Mouse (Mus musculus): ENCODE results near the gene Dcaf7. TPM values are rescaled to one million over a fixed set of nuclear protein-coding genes. Genes with fewer than 3 reads are reported as not detected.

Dcaf7 gene
- total RNA-seq, 2 experiments from 2014 or later: 41.0 to 42.6 TPM

- intact Hi-C loops (cut with DNase I): no loop called here
- peak; percentile 100 for DNase-seq (ENCODE audit: low spot score)
Measured at GRCm38 (mm10) chr11:106083708-106084701, 47.3 kb downstream of the Dcaf7 start, which contains the start of gene Map3k3. Gene Map3k3 (plus strand): TSS chr11:106084613.

- intact Hi-C loops (cut with DNase I): no loop called here
Measured at GRCm38 (mm10) chr11:106084911-106085561, 48.4 kb downstream of the Dcaf7 start.

GRCm38 (mm10) chr11:106098223-106098622 lies 61.6 kb downstream of the Dcaf7 start:
- DNase-seq (ENCODE audit: low spot score): no peak
- intact Hi-C loops (cut with DNase I): no loop called here

More at GRCm38 (mm10) chr11:106084911-106085561, 48.4 kb downstream of the Dcaf7 start:
- peak; percentile 68 for DNase-seq (ENCODE audit: low spot score)

- intact Hi-C loops (cut with DNase I): no loop called here
- no peak for DNase-seq (ENCODE audit: low spot score)
Measured at GRCm38 (mm10) chr11:106102866-106103265, 66.2 kb downstream of the Dcaf7 start.

GRCm38 (mm10) chr11:106106047-106106587 lies 69.4 kb downstream of the Dcaf7 start:
- no peak for DNase-seq (ENCODE audit: low spot score)
- intact Hi-C loops (cut with DNase I): no loop called here

Other genes starting within 250 kb of the Dcaf7 start
- gene Cyb561, start 83.5 kb upstream of the Dcaf7 start, total RNA-seq (2021): 10 to 100 TPM in 1 of 2 experiments, 1 to 10 TPM in 1; 7.9 to 11.9 TPM
- 10 to 100 TPM; 25.2 to 26.9 TPM for gene Ace, start 68.9 kb upstream of the Dcaf7 start, total RNA-seq (2021)
- gene Ace3, start 42.2 kb upstream of the Dcaf7 start, total RNA-seq (2021): not detected
- gene Kcnh6, start 28.7 kb upstream of the Dcaf7 start, total RNA-seq (2021): under 1 TPM in 1 of 2 experiments, not detected in 1; 0.39 TPM
- gene Taco1, start 29.2 kb downstream of the Dcaf7 start, total RNA-seq (2021): 10 to 100 TPM; 68.3 to 71.5 TPM
- 10 to 100 TPM; 35.7 to 42.7 TPM for gene Map3k3, start 47.7 kb downstream of the Dcaf7 start, total RNA-seq (2021)
- not detected for gene Gm10840, start 124.0 kb downstream of the Dcaf7 start, total RNA-seq (2021)
- 1 to 10 TPM; 4.3 to 5.9 TPM for gene Limd2, start 124.0 kb downstream of the Dcaf7 start, total RNA-seq (2021)
- 1 to 10 TPM; 6.4 to 6.6 TPM for gene Strada, start 165.3 kb downstream of the Dcaf7 start, total RNA-seq (2021)
- 10 to 100 TPM; 61.9 to 69.2 TPM for gene Ccdc47, start 179.5 kb downstream of the Dcaf7 start, total RNA-seq (2021)
- gene Ddx42, start 180.1 kb downstream of the Dcaf7 start, total RNA-seq (2021): 10 to 100 TPM; 24.5 to 25.7 TPM
- gene Ftsj3, start 219.2 kb downstream of the Dcaf7 start, total RNA-seq (2021): 10 to 100 TPM; 20.8 to 21.8 TPM
- 100 to 1,000 TPM; 103 to 107 TPM for gene Psmc5, start 219.3 kb downstream of the Dcaf7 start, total RNA-seq (2021)
- 10 to 100 TPM; 17.7 to 21.5 TPM for gene Smarcd2, start 236.1 kb downstream of the Dcaf7 start, total RNA-seq (2021)
- gene Tcam1, start 239.8 kb downstream of the Dcaf7 start, total RNA-seq (2021): not detected